Mouse (Mus musculus): ENCODE measurements around the gene Hacd4. TPM values are rescaled to one million over a fixed set of nuclear protein-coding genes. Genes with fewer than 3 reads are reported as not detected.
A peak's percentile ranks its signal among the peaks of the same experiment; 100 is the strongest.
"Not testable (repeated sequence)": the region's sequence is repeated elsewhere in the genome, so short reads cannot be mapped to it uniquely, and the experiment has no call there.

Hacd4 gene
- total RNA-seq, 2 experiments from 2014 or later, result 2.4 to 2.8 TPM

DNA sequence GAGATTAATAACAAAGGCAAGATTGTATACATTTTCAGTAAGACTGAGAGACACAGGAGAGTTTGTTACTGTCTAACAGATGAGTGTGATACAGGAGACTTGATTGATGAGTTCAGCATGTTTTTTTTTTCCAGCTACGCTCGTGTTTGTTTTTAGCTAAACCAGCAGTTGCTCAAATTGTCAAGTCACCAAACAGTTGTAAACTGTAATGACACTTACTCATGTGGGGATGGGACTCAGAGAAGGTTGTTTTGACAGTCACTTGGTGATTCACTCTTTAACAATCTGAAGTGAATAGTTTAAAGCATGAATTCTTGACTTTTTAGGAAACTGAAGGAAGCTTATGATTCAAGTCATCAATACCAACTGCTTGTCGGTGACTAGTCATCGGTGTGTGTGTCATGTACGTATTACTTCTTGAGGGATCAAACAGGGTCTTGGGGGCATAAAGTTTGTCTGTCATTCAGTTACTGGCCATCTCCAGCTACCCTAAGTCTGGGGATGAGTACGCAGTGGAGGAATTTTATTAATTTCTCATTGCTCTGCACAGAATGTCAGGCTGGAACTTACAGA lies 2.0 kb downstream of the Hacd4 start:
- no peak for DNase-seq

DNA sequence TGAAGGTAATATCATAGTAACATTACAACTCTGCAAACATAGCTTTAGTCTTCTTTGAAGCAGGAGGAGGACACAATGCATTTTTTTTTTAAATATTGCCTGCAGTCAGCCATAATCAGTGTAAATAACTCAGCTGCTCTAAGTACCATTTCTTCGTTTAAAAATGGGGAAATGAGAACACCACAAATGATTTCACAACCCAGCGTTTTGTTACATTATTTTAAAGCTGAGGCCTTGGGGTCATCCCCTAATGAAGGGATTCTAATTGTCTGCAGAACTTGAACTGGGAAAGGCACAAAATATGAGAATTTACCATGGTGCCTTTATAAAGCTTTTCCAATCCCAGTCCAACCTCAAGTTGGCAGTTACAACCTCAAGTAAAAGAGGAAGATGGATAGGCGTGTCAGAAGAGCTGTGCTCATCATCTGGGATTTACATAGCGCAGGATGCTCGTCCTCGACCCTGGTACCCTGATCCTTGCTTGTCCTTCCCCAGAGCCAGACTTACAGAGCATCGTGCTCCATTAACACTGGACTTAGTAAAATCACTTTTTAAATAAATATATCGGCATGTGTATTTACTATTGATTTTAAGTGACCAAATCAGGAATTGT lies 6.2 kb downstream of the Hacd4 start:
- no peak for DNase-seq

DNA sequence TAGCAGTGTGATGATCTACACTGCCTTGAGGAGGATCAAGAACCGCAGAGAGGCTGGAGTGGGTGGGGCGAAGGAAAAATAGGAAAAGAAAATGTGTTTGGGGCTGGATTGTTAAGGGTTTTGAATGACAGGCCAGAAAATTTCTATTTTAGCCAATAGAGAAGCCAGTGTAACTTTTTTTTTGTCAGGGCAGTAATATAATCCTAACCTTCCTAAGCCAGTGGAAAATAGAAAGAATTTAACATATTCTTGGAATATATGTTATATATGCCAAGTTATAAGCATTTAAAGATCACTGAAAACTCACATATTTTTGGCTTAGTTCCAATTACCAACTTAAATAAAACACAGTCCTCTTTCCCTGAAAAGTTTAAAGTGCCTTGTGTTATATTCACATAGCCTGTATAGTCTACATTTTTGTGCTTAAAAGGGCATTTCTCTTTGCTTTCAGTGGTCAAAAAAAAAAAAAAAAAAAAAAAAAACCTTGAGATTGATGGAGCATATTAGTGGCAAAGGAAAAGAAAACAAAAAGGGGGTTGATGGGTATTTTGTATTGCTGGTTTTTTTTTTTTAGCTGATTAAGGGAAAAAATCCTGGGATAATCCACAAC lies 11.0 kb downstream of the Hacd4 start:
- no peak for DNase-seq

DNA sequence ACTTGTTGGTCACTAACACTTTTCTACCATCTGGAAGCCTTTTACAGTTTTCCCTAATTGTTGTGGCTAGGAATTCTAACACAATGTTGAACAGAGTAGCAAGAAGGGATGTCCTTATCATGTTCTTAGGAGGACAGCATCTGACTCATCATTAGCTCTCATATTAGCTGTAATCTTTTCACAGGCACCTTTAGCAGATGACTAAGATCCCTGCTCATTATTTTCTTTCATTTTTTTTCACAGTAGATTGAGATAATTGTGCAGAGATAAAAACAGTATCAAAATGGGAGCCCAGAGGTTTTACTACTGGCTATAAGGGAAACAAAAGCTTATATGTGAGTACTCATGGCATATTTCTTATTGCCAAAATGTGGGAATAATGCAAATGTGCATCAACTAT lies 14.2 kb downstream of the Hacd4 start:
- DNase-seq, result no peak

DNA sequence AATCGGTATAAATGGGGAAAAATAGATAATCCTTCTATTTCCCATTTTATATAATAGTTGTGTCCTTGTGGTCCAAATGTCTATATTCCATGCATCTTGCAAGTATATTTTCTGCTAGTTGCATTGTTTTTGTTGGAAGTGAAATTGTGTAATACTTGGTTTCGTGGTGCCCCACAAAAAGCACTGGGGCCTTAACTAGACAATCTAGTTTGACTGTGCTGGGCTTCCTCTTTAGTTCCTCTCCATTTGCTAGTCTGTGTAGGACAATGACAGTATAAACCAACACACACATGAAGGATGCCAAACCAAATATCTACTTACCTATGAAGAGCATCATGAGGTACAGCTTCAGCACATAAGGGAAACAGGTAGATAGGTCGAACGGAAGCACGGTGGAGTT lies 19.4 kb downstream of the Hacd4 start:
- DNase-seq, result no peak

DNA sequence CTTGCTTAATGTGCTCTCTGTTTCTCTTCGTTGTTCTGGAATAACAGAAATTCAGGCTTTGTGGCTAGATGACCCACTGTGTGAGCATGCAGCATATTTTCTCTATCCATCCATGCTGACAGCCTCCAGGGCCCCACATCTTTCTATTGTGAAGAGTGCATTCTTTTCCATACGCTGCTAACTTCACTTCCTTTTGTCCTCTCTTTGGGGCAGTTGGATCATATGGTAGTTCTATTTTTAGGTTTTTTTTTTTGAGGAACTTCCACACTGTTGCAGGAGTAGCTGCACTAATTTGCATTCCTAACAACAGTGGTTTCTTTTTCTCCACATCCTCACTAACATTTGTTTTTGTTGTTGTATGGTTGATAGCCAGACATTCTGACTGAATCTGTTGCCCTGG lies 23.7 kb downstream of the Hacd4 start:
- no peak for DNase-seq

DNA sequence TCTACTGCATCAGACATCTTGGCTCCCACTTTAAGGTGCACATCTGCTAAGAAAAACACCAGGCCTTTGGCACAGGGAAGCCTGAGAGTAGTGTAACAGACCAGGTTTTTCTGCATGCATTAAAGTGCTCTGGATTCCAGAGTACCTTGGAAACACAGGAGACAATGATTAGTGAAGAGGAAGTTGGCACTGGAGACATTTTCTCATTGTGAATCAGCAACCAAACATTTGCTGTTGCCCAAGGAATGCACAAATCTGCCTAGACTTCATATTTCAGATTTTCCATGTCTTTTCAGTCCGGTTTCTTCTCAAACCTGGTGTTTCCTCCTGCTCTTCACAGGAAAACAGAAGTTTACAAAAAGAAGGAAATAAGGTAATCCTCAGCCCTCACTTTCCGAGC lies 26.4 kb downstream of the Hacd4 start:
- no peak for DNase-seq

DNA sequence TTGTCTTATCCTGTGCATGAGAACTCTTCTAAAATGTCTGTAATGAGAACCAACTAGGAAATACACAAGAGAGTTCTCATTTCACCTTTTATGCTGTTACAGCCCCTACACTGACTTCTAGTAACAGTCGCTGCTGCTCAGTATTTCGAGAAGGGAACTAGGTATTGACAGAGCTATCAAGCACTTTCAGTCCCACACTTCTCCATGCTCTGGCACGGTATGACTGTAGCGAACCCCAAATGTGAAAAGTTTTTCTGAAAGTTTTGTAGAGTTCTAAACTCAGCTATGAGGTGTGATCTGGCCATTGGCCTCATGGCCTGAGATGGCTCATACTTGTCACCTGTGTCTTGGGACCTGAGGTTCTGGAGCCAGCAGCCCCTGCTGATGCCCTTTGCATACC lies 29.4 kb downstream of the Hacd4 start:
- DNase-seq, result no peak

DNA sequence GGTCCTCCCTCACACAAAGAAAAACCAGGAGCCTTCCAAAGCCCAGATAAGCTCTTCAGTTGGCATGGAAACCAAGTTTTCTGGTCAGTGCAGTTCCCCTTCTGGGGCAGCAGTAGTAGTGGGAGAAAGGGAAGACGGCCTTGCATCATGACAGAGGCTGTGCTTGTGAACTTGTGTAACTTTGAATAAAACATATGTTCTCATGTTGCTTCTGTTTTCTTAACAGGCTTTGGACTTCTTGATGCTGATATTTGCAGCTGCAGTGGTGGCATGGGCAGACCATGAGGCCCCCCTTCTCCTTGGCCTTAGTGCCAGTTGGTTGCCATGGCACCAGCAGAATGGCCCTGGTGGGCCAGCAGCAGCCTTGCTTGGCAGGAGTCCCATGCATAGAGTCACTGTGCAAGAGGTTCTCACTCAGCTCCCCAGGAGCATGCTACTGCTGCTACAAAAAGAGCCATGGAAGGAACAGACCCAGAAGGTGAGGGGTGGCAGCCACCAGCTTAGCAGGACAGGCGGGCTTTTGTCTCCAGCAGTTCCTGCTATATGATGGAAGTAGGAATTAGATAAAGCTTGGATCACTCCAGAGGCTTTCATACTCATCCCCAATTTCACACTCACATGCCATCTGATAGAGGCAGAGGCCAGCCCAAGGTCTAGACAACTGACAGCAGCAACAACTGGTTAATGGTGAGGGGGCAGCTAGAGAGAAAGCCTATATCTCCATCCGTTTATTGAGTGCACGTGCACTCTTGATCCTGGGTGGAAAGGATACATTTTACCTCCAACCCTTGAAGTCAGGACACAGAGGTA lies 31.6 kb downstream of the Hacd4 start:
- DNase-seq, result peak; percentile 25

DNA sequence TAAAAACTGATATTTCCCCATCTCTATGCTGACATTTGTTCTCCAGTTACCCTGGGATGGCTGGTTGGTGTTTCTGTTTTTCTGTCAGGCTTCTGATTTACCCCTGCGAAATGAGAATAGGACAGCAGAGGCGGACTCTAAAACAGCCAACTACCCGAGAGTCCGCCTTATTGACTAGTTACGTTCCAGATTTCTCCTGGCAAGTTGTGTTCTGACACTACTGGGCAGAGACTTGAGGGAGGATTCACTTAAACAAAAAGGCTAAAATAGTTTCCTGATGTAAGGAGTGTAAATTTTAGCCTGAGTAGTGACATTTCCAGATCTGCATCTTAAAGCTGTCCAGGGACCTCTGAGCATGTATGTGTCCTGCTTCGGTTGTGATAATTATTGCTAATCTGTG lies 35.8 kb downstream of the Hacd4 start:
- no peak for DNase-seq

DNA sequence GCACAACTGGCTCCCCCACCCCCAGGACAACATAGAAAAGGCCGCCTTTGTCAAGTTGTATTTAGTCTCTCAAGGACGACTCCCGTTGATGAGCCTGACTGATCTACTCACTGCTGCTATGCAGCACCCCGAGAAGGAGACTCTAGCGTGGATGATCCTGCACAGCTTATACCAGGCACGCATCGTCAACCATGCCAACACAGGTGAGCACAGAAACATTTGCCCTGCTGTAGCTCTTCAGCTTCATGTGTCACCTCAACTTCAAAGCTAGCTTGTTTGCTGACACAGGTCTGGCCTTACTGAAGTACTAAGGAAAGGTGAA lies 37.8 kb downstream of the Hacd4 start:
- DNase-seq, result no peak

DNA sequence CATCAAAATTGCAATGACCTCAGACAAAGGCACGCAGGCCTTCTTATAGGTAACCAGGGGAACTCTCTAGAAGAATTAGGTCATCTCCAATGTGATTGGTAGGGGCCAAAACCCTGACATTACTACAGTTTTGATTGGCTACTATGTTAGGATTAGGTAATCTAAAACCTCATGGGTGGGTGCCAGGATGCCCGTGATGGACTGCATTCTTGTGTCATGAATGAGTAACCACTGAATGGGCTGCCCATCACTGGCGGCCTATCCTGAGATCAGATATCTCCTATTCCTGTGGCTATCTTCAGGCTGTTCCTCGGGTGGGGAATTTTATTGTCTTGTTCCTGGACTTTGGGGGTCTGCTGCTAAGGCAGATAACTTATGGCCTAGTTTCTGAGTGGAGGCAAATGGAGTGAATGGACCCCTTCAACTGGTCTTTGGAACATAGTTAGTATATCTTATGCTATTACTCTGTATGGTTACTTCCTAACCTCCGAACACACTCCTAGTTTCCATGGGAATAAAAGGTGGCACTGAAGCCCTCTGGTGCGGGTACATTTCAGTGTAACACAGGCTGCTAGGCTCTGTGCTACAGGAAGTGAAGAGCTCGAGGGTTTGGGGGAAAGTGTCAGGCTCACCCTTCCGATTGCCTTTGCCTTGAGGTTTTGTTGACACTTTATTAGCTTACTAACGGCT lies 38.3 kb downstream of the Hacd4 start:
- DNase-seq, result no peak

DNA sequence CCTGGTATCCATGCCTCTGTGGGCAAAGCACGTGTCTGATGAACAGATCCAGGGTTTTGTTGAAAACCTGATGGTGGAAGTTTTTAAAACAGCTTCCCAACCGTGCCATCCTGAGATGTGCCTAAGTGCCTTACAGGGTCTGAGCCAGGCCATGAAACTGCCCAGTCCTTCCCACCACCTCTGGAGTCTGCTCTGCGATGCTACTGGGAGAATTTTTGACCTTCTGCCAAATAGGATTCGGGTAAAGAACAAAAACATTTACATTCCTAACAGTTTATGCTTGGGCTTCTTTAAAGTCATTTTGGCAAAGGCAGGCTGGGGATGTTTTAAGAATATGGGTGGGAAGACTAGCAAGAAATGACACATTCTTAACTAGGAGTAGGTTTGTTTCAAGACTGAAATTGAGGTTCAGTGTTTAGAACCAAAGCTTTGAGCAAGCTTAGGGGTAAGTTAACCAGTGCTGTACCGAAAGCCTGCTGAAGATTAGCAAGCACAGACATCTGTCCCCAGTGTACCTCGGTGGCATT lies 41.7 kb downstream of the Hacd4 start:
- DNase-seq, result no peak

DNA sequence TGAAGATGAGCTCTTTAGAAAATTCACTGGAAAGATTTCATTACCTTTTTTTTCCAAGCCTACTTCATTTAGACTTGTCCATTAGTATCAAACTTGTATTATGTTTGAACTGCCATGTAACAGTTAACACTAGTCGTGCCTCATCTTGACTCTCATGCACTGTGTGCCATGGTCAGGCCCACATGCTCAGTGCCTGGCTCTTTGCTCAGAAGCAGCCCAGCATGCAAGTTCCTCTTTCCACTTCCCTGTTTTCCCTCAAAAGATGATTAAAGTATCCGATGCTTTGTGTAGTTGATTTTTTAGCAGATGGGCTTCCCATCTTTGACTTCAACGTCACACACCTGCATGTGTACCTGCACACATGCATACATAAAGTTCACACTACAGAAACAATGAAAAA lies 43.0 kb downstream of the Hacd4 start:
- DNase-seq, result no peak

DNA sequence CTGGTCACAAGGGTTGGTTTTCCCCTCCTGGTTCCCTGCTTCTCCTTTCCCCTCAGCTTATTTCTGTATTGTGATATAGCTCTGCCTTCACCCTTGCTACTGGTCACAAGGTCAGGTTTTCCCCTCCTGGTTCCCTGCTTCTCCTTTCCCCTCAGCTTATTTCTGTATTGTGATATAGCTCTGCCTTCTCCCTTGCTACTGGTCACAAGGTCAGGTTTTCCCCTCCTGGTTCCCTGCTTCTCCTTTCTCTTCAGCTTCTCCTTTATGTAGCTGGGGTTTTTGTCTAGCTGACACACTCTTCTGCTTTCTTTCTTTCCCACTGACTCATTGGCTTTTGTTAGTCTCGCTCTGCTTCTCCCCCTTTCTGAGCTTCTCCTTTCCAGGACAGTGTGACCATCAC lies 48.1 kb downstream of the Hacd4 start:
- not testable (repeated sequence) for DNase-seq

DNA sequence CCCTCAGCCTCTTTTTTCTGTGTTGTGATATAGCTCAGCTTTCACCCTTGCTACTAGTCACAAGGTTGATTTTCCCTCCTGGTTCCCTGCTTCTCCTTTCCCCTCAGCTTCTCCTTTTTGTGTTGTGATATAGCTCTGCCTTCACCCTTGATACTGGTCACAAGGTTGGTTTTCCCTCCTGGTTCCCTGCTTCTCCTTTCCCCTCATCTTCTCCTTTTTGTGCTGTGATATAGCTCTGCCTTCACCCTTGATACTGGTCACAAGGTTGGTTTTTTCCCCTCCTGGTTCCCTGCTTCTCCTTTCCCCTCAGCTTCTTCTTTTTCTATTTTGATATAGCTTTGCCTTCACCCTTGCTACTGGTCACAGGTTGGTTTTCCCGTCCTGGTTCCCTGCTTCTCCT lies 48.7 kb downstream of the Hacd4 start:
- no peak for DNase-seq

DNA sequence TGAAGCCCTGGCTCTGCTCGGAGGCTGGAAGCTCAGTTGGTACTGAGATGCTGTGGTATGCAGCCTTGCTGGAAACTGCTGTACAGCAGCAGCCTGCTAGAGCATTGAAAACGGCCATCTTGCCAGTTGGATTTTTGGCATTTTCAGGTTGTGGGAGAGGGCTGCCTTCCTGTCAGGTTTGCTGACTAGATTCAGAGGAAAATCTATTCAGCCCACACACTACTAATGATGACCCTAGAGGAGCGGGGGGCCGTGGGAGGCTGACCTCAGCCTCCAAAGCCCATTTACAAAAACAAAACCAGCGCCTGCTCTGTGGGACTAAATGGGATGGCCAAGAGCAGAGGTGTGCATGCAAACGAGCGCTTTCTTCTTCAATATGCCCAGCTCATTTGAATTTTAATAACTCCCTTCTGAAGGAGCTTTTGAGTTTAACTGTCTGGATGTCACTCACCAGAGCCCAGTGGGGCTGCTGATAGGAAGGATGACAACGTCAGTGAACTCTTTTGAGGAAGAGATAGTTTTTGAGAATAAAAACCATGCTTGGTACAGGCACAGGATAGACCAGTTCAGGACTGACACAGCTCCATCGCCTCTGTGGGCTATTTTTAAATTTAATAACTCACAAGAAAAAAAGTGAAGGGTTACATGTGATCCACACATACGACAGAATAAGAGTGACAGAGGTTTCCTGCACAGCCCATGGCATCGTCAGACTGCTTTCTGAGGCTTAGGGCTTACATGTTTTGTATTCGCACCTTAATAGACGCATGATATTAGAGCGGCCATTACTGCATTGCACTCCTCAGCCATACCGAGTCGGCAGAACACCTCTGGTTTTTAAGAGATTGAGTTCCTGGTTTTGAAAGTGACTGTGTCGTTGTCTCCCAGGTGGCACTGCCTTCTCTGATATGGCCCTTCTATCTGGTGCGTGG lies 66.2 kb downstream of the Hacd4 start:
- DNase-seq, result no peak

DNA sequence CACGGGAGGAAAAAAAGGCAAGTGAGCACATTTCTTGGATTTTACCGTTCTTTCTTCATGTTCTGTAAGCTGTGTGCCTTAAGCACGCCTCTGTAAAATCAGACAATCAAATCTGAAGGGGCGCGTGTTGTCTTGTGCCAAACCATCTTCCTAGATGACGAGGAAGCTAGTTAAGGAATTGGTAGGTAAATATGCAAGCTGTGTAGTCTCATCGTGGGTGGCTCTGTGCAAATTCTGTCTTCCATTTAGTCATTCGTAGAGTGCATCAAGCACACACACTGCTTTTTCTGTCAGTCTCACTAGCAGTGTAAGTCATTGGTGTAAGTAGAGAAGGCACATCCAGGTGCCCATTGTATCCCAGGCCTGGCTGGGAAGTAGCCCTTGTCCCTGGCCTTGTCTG lies 67.9 kb downstream of the Hacd4 start:
- DNase-seq, result no peak

DNA sequence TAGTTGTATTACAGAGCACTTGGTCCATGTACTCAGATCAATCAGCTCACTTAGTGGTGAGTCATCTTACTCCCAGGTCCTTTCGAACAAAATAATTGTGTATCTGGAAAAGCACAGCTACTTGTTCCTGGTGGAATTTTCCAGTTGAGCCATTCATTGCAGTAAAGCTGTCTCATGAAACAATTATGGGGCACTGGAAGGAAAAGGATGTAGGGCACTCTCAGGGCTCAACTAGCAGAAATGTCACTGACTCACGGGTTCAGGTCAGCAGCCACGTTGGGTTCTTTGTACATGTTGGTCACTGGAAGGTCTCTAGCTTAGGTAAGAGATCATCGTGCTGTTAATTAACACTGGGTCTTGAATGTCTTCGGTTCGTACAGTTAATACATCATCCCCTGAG lies 68.8 kb downstream of the Hacd4 start:
- no peak for DNase-seq

DNA sequence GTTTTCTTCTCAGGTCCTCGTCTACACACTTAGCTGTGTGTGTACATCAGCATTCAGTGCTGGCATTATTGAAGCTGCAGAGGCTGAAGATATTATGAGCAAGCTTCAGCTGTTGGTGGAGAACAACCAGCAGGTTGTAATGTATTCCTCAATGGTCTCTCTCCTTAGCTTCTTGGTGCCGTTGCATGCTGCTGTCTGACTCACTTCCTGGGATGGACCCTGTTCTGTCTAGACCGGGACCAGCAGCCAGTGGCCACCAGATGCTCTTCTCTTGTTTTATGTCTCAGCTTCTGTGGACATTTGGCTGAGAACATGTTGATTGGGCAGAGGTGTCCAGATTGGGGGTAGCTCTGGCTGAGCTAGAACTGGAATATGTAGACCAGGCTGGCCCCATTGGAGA lies 81.3 kb downstream of the Hacd4 start:
- DNase-seq, result no peak

DNA sequence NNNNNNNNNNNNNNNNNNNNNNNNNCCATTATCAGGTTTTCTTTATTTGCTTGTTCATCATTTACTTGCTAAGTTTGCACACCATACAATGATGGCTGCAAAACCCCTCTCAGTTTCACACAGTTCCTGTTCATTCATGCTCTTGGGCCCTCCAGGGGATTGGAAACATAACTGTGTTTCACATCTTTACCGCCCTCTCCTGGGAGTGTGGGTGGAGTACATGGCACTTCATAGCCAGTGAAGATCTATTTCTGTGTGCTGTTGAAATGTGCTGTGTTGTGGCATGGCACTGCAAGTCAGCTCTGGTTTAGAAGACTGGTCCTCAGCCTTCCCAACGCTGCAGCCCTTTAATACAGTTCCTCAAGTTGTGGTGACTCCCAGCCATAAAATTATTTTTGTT lies 82.1 kb downstream of the Hacd4 start:
- no peak for DNase-seq

DNA sequence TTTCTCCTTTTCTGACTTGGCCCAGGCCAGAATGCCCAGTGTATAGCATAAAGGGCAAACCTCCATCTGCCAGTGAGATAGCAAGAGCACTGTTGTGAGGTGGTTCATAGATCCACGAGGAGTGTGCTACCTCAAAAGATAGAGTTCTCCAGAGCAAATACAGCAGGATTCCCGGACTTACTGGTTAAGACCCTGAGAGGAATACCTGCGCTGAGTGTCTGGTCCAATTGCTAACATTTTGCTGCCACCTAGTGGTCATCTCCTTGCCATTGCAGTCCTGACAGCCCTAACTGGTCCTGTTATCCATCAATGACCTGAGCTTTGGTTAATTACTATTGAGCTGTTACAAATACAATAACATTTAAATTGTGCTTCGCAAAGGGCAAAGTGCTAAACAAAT lies 87.8 kb downstream of the Hacd4 start:
- DNase-seq, result peak; percentile 40

All from gastrocnemius, postnatal 10 days (tissue).